Mouse (Mus musculus): Measurements from ENCODE around the gene Cryaa.

Gene Cryaa

GRCm38 (mm10) chr17:31658468-31659185 is 19.0 kb upstream of the Cryaa start, which contains the start of gene U2af1:
U2af1 (minus strand) TSS chr17:31658892.
- in situ Hi-C loops (cut with MboI, MseI) = loop anchor here in 1 of 2 experiments (5.0 kb wide), 1 partner anchor 146 kb away; no protein-coding TSS in a partner anchor

- in situ Hi-C loops (cut with MboI, MseI) = loop anchor here in 1 of 2 experiments (5.0 kb wide), 1 partner anchor 83 kb away; no protein-coding TSS in a partner anchor
Observed at GRCm38 (mm10) chr17:31660661-31661250, 16.9 kb upstream of the Cryaa start.

GRCm38 (mm10) chr17:31662855-31663254 is 14.8 kb upstream of the Cryaa start:
- in situ Hi-C loops (cut with MboI, MseI) = loop anchor here in 1 of 2 experiments (5.0 kb wide), 1 partner anchor 86 kb away; no protein-coding TSS in a partner anchor

- in situ Hi-C loops (cut with MboI, MseI) = loop anchor here in 1 of 2 experiments (5.0 kb wide), 1 partner anchor 87 kb away; no protein-coding TSS in a partner anchor
Observed at GRCm38 (mm10) chr17:31664760-31665159, 12.8 kb upstream of the Cryaa start.

- in situ Hi-C loops (cut with MboI, MseI) = no loop called here
Observed at GRCm38 (mm10) chr17:31668306-31668705, 9.3 kb upstream of the Cryaa start.

- in situ Hi-C loops (cut with MboI, MseI) = no loop called here
Observed at GRCm38 (mm10) chr17:31670163-31670562, 7.4 kb upstream of the Cryaa start.

GRCm38 (mm10) chr17:31671698-31672097 is 5.9 kb upstream of the Cryaa start:
- in situ Hi-C loops (cut with MboI, MseI) = no loop called here

GRCm38 (mm10) chr17:31672279-31672678 is 5.3 kb upstream of the Cryaa start:
- in situ Hi-C loops (cut with MboI, MseI) = no loop called here

GRCm38 (mm10) chr17:31674426-31674825 is 3.2 kb upstream of the Cryaa start:
- in situ Hi-C loops (cut with MboI, MseI) = no loop called here

GRCm38 (mm10) chr17:31680450-31680849 is 2.8 kb downstream of the Cryaa start:
- in situ Hi-C loops (cut with MboI, MseI) = no loop called here

GRCm38 (mm10) chr17:31685514-31686224 is 8.1 kb downstream of the Cryaa start:
- in situ Hi-C loops (cut with MboI, MseI) = loop anchor here in 1 of 2 experiments (5.0 kb wide), 1 partner anchor 342 kb away; no protein-coding TSS in a partner anchor

- in situ Hi-C loops (cut with MboI, MseI) = loop anchor here in 1 of 2 experiments (5.0 kb wide), 1 partner anchor 341 kb away; no protein-coding TSS in a partner anchor
Observed at GRCm38 (mm10) chr17:31686225-31686564, 8.6 kb downstream of the Cryaa start.

GRCm38 (mm10) chr17:31688112-31688511 is 10.5 kb downstream of the Cryaa start:
- in situ Hi-C loops (cut with MboI, MseI) = loop anchor here in 1 of 2 experiments (5.0 kb wide), 1 partner anchor 339 kb away; no protein-coding TSS in a partner anchor

- in situ Hi-C loops (cut with MboI, MseI) = loop anchor here (5.0 to 10.0 kb wide), 4 partner anchors 165 to 338 kb away; partner anchors contain the start of gene Sik1 (in 2 of the 2)
Observed at GRCm38 (mm10) chr17:31689606-31690005, 12.0 kb downstream of the Cryaa start.

- in situ Hi-C loops (cut with MboI, MseI) = loop anchor here (5.0 to 10.0 kb wide), 3 partner anchors 162 to 229 kb away; partner anchors contain the start of gene Sik1 (in 2 of the 2)
Observed at GRCm38 (mm10) chr17:31692918-31693317, 15.3 kb downstream of the Cryaa start.

GRCm38 (mm10) chr17:31693330-31694022 is 15.9 kb downstream of the Cryaa start:
- in situ Hi-C loops (cut with MboI, MseI) = loop anchor here (5.0 to 10.0 kb wide), 3 partner anchors 161 to 229 kb away; partner anchors contain the start of gene Sik1 (in 2 of the 2)

GRCm38 (mm10) chr17:31694023-31694376 is 16.4 kb downstream of the Cryaa start:
- in situ Hi-C loops (cut with MboI, MseI) = loop anchor here (5.0 to 10.0 kb wide), 3 partner anchors 161 to 228 kb away; partner anchors contain the start of gene Sik1 (in 2 of the 2)

- in situ Hi-C loops (cut with MboI, MseI) = loop anchor here (5.0 to 10.0 kb wide), 3 partner anchors 160 to 227 kb away; partner anchors contain the start of gene Sik1 (in 2 of the 2)
Observed at GRCm38 (mm10) chr17:31694949-31695348, 17.3 kb downstream of the Cryaa start.

- in situ Hi-C loops (cut with MboI, MseI) = loop anchor here in 1 of 2 experiments (10.0 kb wide), 1 partner anchor 159 kb away; the partner anchor contains the start of gene Sik1
Observed at GRCm38 (mm10) chr17:31695356-31695755, 17.7 kb downstream of the Cryaa start.

- in situ Hi-C loops (cut with MboI, MseI) = loop anchor here in 1 of 2 experiments (10.0 kb wide), 1 partner anchor 156 kb away; the partner anchor contains the start of gene Sik1
Observed at GRCm38 (mm10) chr17:31698347-31698746, 20.7 kb downstream of the Cryaa start.

Data from T-helper 17 cell (primary cell).